Mouse (Mus musculus) B cell, adult 2 months (primary cell): ENCODE results near the gene Lce1a1.

ENCODE experiments used
- DNase-seq, 2 experiments: peaks; one replicate each; pipeline ENCODE4 v3.0.0; 2022

Gene Lce1a1

GRCm38 (mm10) chr3:92648207-92648606, at the start of gene Lce1a1:
TSS of gene Lce1a1 (minus strand) at chr3:92648307.
- DNase-seq = no peak

DNA sequence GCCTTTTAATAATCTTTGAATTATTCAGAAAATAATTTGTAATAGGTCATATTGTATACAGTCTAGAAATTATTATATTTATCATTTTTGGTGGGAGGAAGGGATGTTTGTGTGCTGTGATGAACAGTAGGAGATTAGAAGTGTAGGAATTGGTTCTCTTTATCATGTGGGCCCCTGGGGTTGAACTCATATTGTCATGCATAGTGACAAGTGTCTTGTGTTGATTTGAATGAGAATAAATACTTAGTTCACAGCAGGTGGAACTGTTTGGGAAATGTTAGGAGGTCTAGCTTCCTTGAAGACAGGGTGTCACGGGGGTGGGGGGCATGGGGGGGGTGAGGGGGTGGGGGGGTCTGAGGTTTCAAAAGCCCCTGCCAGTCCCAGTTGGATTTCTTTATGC, 46.5 kb upstream of the Lce1a1 start:
- DNase-seq = no peak

GRCm38 (mm10) chr3:92691688-92692087, 43.6 kb upstream of the Lce1a1 start:
- DNase-seq = no peak

GRCm38 (mm10) chr3:92689154-92689553, 41.0 kb upstream of the Lce1a1 start:
- peak; percentile 44 to 45 for DNase-seq

GRCm38 (mm10) chr3:92687110-92687509, 39.0 kb upstream of the Lce1a1 start, which contains the start of gene Lce1d:
TSS of gene Lce1d (minus strand) at chr3:92687210.
- no peak for DNase-seq

DNA sequence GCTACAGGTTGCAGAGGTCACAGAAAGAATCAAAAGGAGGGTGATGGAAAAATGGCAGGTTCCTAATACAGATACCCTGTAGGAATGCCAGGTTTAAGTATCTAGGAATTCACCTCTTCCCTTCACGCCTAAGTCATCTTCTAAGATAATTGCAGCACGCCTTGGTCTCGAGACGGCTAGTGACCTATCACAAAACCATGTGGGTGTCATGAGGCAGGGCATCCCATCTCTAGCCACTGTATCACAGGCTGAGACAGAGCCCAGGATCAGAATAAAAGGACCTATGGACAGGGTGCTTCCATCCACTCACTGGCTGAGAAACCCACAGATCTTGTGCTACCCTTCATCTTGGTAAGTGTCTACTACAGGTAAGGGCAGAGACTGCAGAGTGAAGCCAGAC, 30.8 kb upstream of the Lce1a1 start, which contains the start of gene Lce1c:
Lce1c (plus strand) TSS at position 301 of the 400 bp plus-strand sequence.
- DNase-seq = no peak

- no peak for DNase-seq
Measured at GRCm38 (mm10) chr3:92670215-92670614, 22.1 kb upstream of the Lce1a1 start, which contains the start of gene Lce1a2. TSS of gene Lce1a2 (minus strand) at chr3:92670315.

GRCm38 (mm10) chr3:92656826-92657225, 8.7 kb upstream of the Lce1a1 start, which contains the start of gene Lce1b:
TSS of gene Lce1b (minus strand) at chr3:92656926.
- DNase-seq = no peak

- no peak for DNase-seq
Measured at GRCm38 (mm10) chr3:92639854-92640253, 8.3 kb downstream of the Lce1a1 start.

GRCm38 (mm10) chr3:92638653-92638991, 9.5 kb downstream of the Lce1a1 start:
- DNase-seq = no peak

- no peak for DNase-seq
Measured at GRCm38 (mm10) chr3:92637745-92638652, 10.1 kb downstream of the Lce1a1 start.

DNA sequence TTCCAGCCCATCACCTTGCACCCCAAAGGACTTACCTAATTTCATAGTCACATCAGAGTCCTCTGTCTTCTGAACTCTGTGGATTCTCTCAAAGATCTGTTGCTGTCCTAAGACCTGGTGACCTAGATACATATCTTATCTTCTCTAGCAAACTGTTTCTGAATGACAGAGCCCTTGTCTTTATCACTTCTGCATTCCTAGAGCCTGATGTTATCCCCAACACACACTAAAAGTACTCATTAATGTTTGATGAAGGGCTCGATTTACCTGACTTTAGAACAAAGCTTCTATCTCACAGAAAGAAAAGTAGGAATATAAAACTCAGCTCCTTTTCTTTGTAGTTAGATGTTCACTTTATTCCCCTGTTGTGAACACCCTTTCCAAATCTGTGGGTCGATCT, 26.5 kb downstream of the Lce1a1 start, which contains the start of gene Lce6a:
Lce6a (minus strand) TSS at position 101 of the 400 bp plus-strand sequence.
- no peak for DNase-seq

GRCm38 (mm10) chr3:92609804-92610203, 38.3 kb downstream of the Lce1a1 start:
- DNase-seq = no peak

DNA sequence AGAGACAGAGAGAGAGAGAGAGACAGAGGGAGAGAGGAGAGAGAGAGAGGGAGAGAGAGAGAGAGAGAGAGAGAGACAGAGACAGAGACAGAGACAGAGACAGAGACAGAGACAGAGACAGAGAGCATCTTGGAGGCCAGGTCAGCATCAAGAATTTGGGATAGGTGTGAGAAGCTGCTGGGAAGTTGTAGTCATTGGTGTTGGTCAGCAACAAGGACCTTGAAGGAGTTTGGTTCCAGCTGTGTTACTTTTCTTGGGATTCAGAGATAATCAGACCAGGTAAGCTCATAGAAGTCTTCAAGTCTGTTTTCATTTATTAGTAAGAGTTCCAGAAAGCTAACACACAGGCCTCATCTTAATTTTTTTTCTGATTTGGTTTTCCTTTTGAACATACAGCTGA, 40.7 kb downstream of the Lce1a1 start, which contains the start of gene 2210017I01Rik:
2210017I01Rik (minus strand) TSS at position 101 of the 400 bp plus-strand sequence.
- DNase-seq = no peak

DNA sequence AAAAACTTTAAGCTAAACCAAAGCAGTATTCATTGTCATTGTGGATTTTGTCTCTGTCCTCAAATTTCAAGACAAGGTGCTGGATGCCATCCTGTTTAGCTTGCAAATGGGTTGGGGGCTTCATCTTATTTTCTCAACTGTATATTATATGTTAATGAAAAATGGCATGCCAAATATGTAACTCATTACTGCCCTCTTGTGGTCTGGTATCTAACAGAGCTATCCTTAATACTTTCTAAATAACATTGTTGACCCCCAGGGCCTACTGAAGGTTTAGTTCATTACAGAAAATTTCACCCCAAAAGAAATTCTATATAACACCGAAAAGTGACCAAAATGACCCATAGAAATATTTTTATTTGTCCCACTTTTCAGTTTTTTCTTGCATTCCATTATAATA, 45.9 kb downstream of the Lce1a1 start:
- DNase-seq = no peak

GRCm38 (mm10) chr3:92600456-92600855, 47.7 kb downstream of the Lce1a1 start:
- DNase-seq = no peak

GRCm38 (mm10) chr3:92599973-92600372, 48.1 kb downstream of the Lce1a1 start:
- no peak for DNase-seq

GRCm38 (mm10) chr3:92598429-92598828, 49.7 kb downstream of the Lce1a1 start:
- no peak for DNase-seq
